Mouse (Mus musculus): ENCODE measurements around the gene Gm281. TPM values are rescaled to one million over a fixed set of nuclear protein-coding genes. Genes with fewer than 3 reads are reported as not detected.
A peak's percentile ranks its signal among the peaks of the same experiment; 100 is the strongest.
"Not testable (repeated sequence)": the region's sequence is repeated elsewhere in the genome, so short reads cannot be mapped to it uniquely, and the experiment has no call there.

The Gm281 gene
- polyA plus RNA-seq (2016; fragmentation: Nextera tagmentation; extraction: Ambion mirVana), result 0.07 TPM in 1 of 2 replicates, not detected in the other

DNA sequence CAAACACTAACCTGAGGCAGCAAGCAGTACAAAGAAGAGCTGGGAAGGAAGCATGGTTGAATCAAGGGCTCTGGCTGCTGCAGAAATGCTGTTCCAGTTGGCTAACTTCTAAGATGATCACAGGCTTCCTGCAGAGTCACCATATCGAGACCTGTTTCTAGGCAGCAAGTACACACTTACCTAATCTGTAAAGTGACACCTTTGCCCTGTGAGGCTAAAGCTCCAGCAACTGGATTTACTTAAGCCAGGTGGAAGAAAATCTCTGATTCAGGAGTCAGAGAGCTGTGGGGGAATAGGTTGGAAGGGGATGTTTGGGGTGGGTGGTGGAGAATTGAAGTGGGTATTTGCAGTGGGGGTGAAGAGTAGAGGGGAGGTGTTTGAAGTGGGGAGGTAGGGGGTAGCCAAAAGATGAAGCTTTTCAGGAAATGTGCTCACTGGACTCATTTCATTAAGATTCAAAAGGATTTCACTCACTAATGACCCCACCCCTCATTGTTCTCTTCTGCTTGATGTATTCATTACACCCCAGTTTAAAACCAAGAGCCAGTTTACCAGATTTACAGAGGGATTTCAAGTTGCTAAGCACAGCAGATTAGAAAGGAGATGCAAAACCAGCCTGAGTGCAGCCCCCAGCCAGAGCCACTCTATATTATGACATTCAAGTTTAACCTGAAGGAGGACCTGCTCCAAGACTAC, at the start of gene Gm281:
TSS of gene Gm281 (minus strand) at position 92 of the 696 bp plus-strand sequence.
- Histone ChIP-seq H3K4me3 (no peak within 1 kb of the TSS), H3K27ac (no peak within 1 kb of the TSS), H3K27me3 (ENCODE audit: insufficient read depth, poor library complexity, severe bottlenecking) (no peaks in the 10 kb centered on the region), H3K4me1 (replicated peaks) (no peaks in the 10 kb centered on the region), H3K9me3 (no peaks in the 10 kb centered on the region), H3K36me3 (no peaks in the 10 kb centered on the region)
- DNase-seq (ENCODE audit: low spot score), result no peak
- 55% methylated on average over 1 of the region's 1 CpGs for whole genome bisulfite sequencing

DNA sequence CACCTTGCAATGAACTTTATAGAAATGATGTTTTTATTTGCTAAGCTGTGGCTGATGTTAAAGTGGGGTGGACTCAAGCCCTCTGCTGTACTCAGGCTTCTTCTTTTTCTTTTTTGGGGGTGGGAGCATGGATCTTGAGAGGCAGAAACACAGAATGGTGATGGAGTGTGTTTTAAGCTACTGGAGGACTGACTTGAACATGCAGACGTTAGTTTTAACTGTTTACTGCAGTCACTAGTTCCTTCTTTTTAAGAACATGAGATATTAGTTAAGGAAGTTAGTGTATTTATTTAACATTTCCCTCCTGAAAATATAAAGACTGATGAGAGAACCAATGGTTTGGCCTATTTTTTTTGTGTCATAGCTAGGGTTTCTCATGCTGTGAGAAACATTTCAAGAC, 49.2 kb upstream of the Gm281 start:
- no peaks in the 10 kb centered on the region for H3K9me3 ChIP-seq

GRCm38 (mm10) chr14:13962476-13962875, 48.2 kb upstream of the Gm281 start:
- no peak for DNase-seq (ENCODE audit: low spot score)
- Histone ChIP-seq H3K4me1 (replicated peaks) (peaks cover 16% of the 10 kb centered on the region), H3K4me3 (no peak overlapping the region), H3K9me3 (no peaks in the 10 kb centered on the region), H3K27me3 (ENCODE audit: insufficient read depth, poor library complexity, severe bottlenecking) (no peaks in the 10 kb centered on the region), H3K27ac (no peak overlapping the region), H3K36me3 (peaks cover under 1% of the 10 kb centered on the region; the same call in 1 of the 2 replicates)
- 91% methylated on average over 6 of the region's 6 CpGs for WGBS

More for the DNA sequence above, 49.2 kb upstream of the Gm281 start:
- Histone ChIP-seq H3K27ac (no peak overlapping the region), H3K4me1 (replicated peaks) (peaks cover 16% of the 10 kb centered on the region), H3K27me3 (ENCODE audit: insufficient read depth, poor library complexity, severe bottlenecking) (no peaks in the 10 kb centered on the region), H3K36me3 (no peaks in the 10 kb centered on the region), H3K4me3 (no peak overlapping the region)
- no peak for DNase-seq (ENCODE audit: low spot score)
- 67% methylated on average over 1 of the region's 1 CpGs for WGBS

GRCm38 (mm10) chr14:13961401-13962112, 47.3 kb upstream of the Gm281 start, which contains the start of the genes Atxn7 and Thoc7:
TSS of gene Atxn7 (plus strand) at chr14:13961440.
TSS of gene Thoc7 (minus strand) at chr14:13961852.
- 3% methylated on average over 56 of the region's 56 CpGs for WGBS
- H3K27ac ChIP-seq, result peak within 1 kb of the TSS; percentile 100
- no peaks in the 10 kb centered on the region for H3K27me3 ChIP-seq (ENCODE audit: insufficient read depth, poor library complexity, severe bottlenecking)
- peak within 1 kb of the TSS; percentile 90 for H3K4me3 ChIP-seq
- peak; percentile 66 for DNase-seq (ENCODE audit: low spot score)
- H3K9me3 ChIP-seq, result no peaks in the 10 kb centered on the region
- H3K36me3 ChIP-seq, result peaks cover 6% of the 10 kb centered on the region
- peaks cover 16% of the 10 kb centered on the region for H3K4me1 ChIP-seq (replicated peaks)

DNA sequence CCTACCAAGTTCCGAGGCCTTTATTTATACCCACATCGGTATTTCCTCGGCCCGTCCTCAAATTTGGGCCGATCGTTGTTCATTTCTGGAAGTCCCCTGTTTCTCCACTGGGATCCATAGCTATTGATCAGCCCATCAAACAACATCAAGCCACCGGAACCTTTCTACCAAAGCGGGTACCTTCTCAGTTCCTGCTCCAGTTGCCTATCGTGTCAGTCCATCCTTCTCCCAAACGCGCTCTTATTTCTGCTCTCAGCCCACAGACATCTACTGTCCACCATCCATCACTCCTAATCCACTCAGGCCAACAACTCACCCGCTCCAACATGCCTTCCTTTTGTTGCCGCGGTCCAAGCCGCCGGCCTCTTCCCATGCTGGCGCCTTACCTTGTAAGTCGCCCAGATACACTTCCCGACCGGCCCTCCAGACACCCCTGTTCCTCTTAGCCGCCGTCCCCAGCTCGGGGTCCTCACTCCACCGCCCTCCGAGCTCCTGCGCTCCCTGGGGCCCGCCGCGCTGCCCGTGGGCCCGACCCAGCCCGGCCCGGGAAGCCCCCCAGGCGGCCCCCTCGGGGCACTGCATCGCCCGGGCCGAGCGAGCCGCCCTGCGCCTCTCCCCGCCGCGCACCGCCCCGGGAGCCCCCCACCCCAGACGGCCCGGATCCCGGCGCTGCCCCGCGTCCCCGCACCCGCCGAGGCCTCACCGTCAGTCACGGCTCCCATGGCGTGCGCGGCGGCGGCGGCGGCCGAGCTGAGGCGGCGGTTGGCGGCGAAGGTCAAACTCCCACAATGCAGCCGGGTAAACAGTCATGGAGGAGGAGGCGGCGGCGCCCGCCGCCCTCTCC, 46.4 kb upstream of the Gm281 start:
- H3K4me3 ChIP-seq, result peak overlapping the region; percentile 90
- under 1% methylated on average over 72 of the region's 75 CpGs for WGBS
- no peaks in the 10 kb centered on the region for H3K27me3 ChIP-seq (ENCODE audit: insufficient read depth, poor library complexity, severe bottlenecking)
- H3K4me1 ChIP-seq (replicated peaks), result peaks cover 16% of the 10 kb centered on the region
- DNase-seq (ENCODE audit: low spot score), result peak; percentile 69
- H3K9me3 ChIP-seq, result no peaks in the 10 kb centered on the region
- H3K27ac ChIP-seq, result peak overlapping the region; percentile 100
- peaks cover 12% of the 10 kb centered on the region for H3K36me3 ChIP-seq

GRCm38 (mm10) chr14:13960079-13960478, 45.8 kb upstream of the Gm281 start:
- WGBS, result 0% methylated on average over 9 of the region's 9 CpGs
- H3K36me3 ChIP-seq, result peaks cover 18% of the 10 kb centered on the region
- DNase-seq (ENCODE audit: low spot score), result peak; percentile 51

DNA sequence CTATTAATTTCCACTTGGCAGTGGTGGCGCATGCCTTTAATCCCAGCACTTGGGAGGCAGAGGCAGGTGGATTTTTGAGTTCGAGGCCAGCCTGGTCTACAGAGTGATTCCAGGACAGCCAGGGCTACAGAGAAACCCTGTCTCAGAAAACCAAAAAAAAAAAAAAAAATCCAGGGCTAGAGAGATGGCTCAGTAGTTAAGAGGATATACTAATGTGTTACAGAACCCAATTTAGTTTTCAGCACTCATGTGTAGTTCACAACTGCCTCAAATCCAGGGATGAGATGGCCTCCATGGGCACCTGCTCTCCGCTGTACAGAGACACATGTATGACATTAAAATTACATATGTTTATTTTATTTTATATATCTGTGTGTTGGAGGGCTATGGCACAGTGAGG, 37.9 kb upstream of the Gm281 start:
- not testable (repeated sequence) for DNase-seq (ENCODE audit: low spot score); H3K9me3 ChIP-seq; H3K4me3 ChIP-seq; H3K27ac ChIP-seq; H3K4me1 ChIP-seq (replicated peaks); H3K27me3 ChIP-seq (ENCODE audit: insufficient read depth, poor library complexity, severe bottlenecking)
- over 99% methylated on average over 3 of the region's 3 CpGs for WGBS
- H3K36me3 ChIP-seq, result peaks cover 91% of the 10 kb centered on the region

More at GRCm38 (mm10) chr14:13960079-13960478, 45.8 kb upstream of the Gm281 start:
- Histone ChIP-seq H3K9me3 (no peaks in the 10 kb centered on the region), H3K4me1 (replicated peaks) (peaks cover 16% of the 10 kb centered on the region), H3K27me3 (ENCODE audit: insufficient read depth, poor library complexity, severe bottlenecking) (no peaks in the 10 kb centered on the region), H3K4me3 (peak overlapping the region; percentile 90), H3K27ac (peak overlapping the region; percentile 100)

- Histone ChIP-seq H3K36me3 (peaks cover 92% of the 10 kb centered on the region), H3K4me3 (no peak overlapping the region), H3K27me3 (ENCODE audit: insufficient read depth, poor library complexity, severe bottlenecking) (no peaks in the 10 kb centered on the region), H3K27ac (no peak overlapping the region), H3K4me1 (replicated peaks) (no peaks in the 10 kb centered on the region), H3K9me3 (no peaks in the 10 kb centered on the region)
- peak; percentile 19 for DNase-seq (ENCODE audit: low spot score)
Measured at GRCm38 (mm10) chr14:13950401-13950800, 36.1 kb upstream of the Gm281 start.

GRCm38 (mm10) chr14:13948345-13948744, 34.1 kb upstream of the Gm281 start:
- no peak for DNase-seq (ENCODE audit: low spot score)
- Histone ChIP-seq H3K27me3 (ENCODE audit: insufficient read depth, poor library complexity, severe bottlenecking) (no peaks in the 10 kb centered on the region), H3K4me1 (replicated peaks) (no peaks in the 10 kb centered on the region), H3K9me3 (no peaks in the 10 kb centered on the region), H3K27ac (no peak overlapping the region), H3K36me3 (peaks cover 74% of the 10 kb centered on the region), H3K4me3 (no peak overlapping the region)
- WGBS, result 95% methylated on average over 7 of the region's 7 CpGs

DNA sequence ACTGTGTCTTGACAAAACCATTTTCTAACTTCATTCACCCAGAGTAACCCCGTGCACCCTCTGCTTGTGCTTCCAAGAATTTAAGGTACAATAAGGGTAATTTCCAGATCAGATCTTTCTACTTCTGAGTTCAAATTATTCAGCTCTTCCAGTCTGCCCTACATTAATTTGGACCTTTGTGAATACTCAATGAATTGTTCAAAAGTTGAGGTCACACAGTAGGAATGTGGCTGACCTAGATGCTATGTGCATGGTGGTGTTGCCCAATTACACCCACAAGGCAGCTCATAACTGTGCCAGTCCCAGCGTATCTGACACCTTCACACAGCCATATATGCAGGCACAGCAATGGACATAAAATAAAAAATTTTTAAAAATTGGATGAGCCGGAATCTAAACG, 30.4 kb upstream of the Gm281 start:
- H3K9me3 ChIP-seq, result no peaks in the 10 kb centered on the region
- H3K27ac ChIP-seq, result no peak overlapping the region
- H3K4me3 ChIP-seq, result no peak overlapping the region
- 91% methylated on average over 4 of the region's 4 CpGs for WGBS
- H3K27me3 ChIP-seq (ENCODE audit: insufficient read depth, poor library complexity, severe bottlenecking), result no peaks in the 10 kb centered on the region
- DNase-seq (ENCODE audit: low spot score), result no peak
- peaks cover 37% of the 10 kb centered on the region for H3K36me3 ChIP-seq
- no peaks in the 10 kb centered on the region for H3K4me1 ChIP-seq (replicated peaks)

DNA sequence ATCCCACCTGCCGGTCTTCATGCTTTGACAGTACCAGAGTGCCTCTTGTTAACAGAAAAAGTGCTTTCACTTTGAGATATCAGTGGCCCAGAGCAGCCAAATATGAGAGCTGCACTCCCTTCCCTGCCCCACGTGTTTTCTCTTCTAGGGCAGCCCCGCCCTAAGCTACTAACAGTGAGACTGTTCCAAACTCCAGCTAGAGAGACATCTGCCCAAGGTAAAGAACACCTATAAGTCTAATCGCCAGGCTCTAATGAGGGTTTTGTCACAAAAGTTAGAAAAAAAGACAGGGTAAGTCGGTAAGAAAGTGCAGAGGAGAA, 19.7 kb upstream of the Gm281 start:
- H3K36me3 ChIP-seq, result no peaks in the 10 kb centered on the region
- peaks cover 10% of the 10 kb centered on the region for H3K4me1 ChIP-seq (replicated peaks)
- H3K4me3 ChIP-seq, result peak overlapping the region; percentile 44; the same call in 1 of the 2 replicates
- no peak overlapping the region for H3K27ac ChIP-seq
- no peaks in the 10 kb centered on the region for H3K27me3 ChIP-seq (ENCODE audit: insufficient read depth, poor library complexity, severe bottlenecking)
- no peak for DNase-seq (ENCODE audit: low spot score)
- 50% methylated on average over 5 of the region's 5 CpGs for WGBS
- H3K9me3 ChIP-seq, result peaks cover 20% of the 10 kb centered on the region; the same call in 1 of the 2 replicates

DNA sequence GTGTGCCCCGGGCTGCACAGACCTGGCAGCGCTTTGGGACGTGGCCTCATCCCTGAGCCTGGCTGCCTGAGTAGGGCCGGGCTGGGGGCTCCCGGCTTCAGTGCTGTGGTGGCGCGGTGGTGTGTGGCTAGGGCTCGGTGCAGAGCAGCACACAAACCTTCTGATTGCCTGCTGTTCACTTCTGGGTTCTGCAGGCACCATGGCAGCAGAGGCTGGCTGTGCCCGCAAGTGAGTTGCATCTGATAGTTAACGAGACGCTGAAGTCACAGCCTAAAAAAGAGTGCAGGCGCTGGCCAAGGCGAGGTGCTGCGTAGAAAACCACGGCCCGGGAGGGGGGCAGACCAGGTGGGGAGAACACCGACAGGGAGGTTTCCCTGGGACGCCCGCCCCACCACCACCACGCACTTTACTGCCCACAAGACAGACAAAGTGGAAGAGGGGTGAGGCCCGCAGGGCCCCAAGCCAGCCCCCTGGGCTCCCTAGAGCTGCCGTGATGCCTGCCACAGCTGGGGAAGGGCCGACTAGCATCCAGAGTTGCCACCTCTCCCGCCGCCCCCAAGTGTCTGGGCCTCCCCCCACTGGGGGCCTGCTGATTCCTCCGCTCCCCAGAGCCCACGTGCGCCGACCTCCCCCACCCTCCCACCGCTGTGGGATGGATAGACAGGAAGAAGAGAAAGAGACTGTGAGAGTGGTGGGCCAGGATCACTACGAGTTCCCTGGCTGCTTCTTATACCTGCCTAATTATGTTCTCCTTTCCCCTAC, 19.2 kb upstream of the Gm281 start:
- DNase-seq (ENCODE audit: low spot score), result peak; percentile 12
- Histone ChIP-seq H3K27ac (peak overlapping the region; percentile 42; the same call in 1 of the 2 replicates), H3K36me3 (no peaks in the 10 kb centered on the region), H3K27me3 (ENCODE audit: insufficient read depth, poor library complexity, severe bottlenecking) (no peaks in the 10 kb centered on the region), H3K9me3 (peaks cover 20% of the 10 kb centered on the region; the same call in 1 of the 2 replicates), H3K4me3 (peak overlapping the region; percentile 44), H3K4me1 (replicated peaks) (peaks cover 10% of the 10 kb centered on the region)
- WGBS, result 27% methylated on average over 31 of the region's 31 CpGs
